Mouse (Mus musculus) layer of hippocampus, postnatal 14 days (tissue): ENCODE measurements at regions not wholly inside any gene's neighbourhood (a gene's known extent, or its start where the extent isn't known, plus 50 kb on each side); places are given as distances from the start of the nearest gene placed in this dataset.

Experiments
- DNase-seq, 2 experiments: peaks; one replicate each; pipeline ENCODE4 v3.0.0; 2021 to 2022; ENCODE audit warnings: low spot score in 2 of 2, mixed read lengths in 1 of 2

DNA sequence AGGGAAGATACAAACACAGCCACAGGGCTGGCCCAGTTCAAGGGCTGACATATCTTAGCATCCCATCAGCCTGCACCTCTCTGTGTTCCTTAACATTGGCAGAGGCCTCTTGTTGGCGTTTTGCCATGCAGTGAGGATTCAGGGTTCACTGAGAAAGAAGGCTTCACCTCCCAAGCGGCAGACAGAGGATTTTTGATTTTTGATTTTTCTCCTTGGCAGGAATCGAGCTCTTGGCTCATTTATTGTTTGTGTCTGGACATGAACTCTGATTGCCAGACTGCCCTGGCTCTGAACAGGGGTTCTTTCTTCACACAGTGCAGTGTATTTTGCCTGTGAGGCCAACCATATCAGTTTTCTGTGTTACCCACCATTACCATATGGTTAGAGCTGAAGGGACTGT is 259.9 kb upstream of the Dcn start:
- peak in 1 of 2 experiments; percentile 52 for DNase-seq

GRCm38 (mm10) chr10:97220431-97220830 is 259.0 kb upstream of the Dcn start:
- DNase-seq = no peak

DNA sequence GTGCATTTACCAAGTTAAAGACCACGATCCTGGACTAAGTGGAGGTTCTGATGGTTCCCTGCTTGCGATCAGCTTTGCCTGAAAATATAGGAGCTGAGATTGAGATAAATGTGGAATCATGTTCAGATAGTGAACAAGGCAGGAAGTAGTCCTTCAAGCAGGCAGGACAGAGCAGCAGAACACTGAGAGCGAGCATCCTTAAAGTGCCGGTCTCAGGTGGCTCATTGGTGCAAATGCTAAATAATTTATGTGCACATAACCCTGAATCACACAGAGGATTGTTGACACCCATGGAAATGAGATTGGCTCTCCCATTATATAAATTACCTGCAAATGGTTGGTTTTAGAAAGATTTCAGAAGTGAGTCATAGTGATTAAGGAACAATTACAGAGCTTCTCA is 243.8 kb upstream of the Dcn start:
- no peak for DNase-seq

- no peak for DNase-seq
These were observed 237.9 kb upstream of the Dcn start for GRCm38 (mm10) chr10:97241476-97241875.

- DNase-seq = no peak
These were observed 233.7 kb upstream of the Dcn start for GRCm38 (mm10) chr10:97245674-97246073.

DNA sequence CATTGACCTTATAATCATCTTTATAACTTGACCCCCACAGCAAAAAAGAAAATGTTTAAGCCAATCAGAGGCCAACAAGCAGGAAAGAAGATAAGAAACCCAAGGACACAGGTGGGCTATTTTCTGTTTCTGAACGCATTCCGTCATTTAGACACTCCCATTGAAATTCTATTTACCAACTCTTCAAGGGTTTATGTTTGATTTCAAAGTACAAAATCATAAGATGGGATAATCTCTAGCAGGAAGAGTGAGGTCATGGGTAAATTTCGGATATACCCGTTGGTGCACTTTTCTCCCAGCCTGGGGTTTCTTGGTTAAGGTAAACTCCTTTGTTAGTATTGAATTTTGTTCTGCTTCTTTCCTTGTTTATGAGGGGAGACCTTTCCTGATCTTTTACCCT is 230.9 kb upstream of the Dcn start:
- no peak for DNase-seq

GRCm38 (mm10) chr10:97249760-97250159 is 229.6 kb upstream of the Dcn start:
- no peak for DNase-seq

DNA sequence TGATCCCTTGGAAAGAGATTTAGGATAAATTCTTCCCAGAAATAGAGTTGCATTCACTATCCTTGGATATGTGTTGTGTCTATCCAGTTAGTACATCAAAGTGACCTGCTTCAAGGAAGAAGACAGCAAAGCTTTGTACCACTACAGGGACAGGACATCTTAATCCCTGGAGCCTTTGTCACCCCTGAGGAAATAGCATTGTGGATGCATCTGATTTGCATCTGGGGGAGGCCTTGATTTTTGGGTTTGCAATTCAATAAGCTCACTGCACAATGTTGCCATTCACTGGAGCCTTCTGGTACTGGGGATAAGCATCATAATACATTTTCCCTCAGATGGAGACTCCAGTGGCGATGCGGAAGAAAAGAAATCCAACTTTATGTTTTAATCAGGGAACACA is 229.2 kb upstream of the Dcn start:
- no peak for DNase-seq

DNA sequence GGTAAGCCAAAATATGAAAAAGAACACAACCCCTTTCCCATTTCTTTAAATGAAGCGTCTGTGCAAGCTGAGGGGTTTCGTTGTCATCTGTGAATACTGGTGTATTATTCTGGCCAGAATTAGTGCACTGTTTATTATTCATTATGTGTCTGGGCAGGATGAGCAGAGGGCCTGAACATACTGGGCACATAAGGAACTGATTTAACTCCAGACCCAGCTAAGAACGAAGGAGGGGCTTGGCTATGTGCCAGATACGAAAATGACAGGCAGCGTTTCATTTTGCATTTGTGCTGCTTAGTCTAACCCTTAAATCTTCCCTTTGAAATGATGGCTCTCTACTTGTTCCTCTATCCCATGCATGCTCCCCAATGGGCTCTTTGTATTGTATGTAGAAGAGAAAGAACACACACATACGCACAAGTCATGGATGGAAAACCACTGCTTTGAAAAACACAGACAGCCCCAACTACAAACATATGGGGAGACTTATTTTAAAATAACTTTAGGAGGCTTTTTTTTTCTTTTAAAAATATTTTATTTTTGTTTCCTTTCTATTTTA is 213.4 kb upstream of the Dcn start:
- DNase-seq = peak; percentile 17 to 46

GRCm38 (mm10) chr10:97282416-97282815 is 197.0 kb upstream of the Dcn start:
- no peak for DNase-seq

GRCm38 (mm10) chr10:97282841-97283496 is 196.4 kb upstream of the Dcn start:
- peak in 1 of 2 experiments; percentile 27 for DNase-seq

GRCm38 (mm10) chr10:97304791-97305355 is 174.5 kb upstream of the Dcn start:
- DNase-seq = no peak

DNA sequence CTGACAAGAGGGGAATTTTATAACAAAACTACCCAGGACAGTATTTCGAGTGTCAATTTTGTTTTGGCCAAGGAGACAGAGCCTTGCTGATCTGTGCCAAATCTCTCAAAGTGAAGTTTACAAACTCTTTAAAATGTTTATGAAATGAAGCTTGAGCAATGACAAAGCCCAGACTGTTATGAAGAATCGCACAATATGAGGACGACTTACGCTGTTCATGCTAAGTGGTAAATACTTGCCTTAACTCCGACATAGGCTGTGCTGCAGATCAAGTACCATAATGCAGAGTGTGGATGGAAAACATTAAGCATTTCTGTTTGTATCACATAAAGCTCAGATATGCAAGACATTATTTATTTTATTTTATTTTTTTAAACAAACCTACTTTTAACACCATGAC is 169.8 kb upstream of the Dcn start:
- no peak for DNase-seq

- DNase-seq = peak in 1 of 2 experiments; percentile 10
These were observed 166.9 kb upstream of the Dcn start for GRCm38 (mm10) chr10:97312509-97312908.

GRCm38 (mm10) chr10:97312978-97313377 is 166.4 kb upstream of the Dcn start:
- DNase-seq = peak; percentile 93 to 96

DNA sequence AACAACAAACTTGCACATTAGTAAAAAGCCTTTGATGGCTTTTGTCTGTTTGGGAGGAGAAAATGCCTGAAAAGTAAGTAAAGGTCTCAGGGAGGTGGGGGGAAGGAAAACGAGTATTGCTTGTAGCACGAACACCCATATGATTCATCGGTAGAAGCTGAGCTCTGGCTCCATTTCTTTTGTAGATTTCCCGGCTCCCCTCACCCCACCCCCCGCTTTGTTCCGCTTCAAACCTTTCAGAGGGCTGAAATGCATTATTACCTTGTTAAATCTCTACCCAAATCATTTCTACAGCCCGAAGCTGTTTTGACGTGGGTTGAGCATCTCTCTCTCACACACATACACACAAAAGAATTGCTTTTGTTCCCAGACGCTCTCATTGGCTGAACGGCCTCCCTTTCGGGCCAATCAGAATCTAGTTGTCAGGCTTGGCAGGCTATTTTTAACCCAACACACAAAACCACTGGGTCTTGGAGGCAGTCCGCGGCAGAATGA is 166.0 kb upstream of the Dcn start:
- DNase-seq = peak; percentile 88 to 97

DNA sequence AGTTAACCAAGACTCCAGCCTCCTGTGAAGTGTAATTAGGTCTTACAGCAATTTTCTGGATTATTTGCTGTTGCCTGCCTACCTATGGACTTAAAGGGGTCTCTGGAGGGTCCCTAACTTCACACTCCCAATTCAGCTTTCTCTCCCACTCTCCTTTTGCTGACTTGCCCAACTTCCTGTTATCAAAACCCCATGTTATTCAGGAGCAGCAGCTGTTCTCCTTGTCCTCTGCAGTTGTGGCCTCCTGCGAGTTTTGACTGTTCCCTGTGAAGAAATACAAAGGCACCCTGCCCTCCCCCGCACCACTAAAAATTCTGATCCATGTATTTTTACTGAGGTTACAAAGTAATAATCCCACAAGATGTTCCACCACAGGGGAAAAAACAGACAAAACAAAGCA is 146.8 kb upstream of the Dcn start:
- DNase-seq = no peak

- no peak for DNase-seq
These were observed 145.4 kb upstream of the Dcn start for GRCm38 (mm10) chr10:97334044-97334443.

GRCm38 (mm10) chr10:97334606-97335150 is 144.7 kb upstream of the Dcn start:
- DNase-seq = no peak

GRCm38 (mm10) chr10:97338033-97338692 is 141.2 kb upstream of the Dcn start:
- no peak for DNase-seq

DNA sequence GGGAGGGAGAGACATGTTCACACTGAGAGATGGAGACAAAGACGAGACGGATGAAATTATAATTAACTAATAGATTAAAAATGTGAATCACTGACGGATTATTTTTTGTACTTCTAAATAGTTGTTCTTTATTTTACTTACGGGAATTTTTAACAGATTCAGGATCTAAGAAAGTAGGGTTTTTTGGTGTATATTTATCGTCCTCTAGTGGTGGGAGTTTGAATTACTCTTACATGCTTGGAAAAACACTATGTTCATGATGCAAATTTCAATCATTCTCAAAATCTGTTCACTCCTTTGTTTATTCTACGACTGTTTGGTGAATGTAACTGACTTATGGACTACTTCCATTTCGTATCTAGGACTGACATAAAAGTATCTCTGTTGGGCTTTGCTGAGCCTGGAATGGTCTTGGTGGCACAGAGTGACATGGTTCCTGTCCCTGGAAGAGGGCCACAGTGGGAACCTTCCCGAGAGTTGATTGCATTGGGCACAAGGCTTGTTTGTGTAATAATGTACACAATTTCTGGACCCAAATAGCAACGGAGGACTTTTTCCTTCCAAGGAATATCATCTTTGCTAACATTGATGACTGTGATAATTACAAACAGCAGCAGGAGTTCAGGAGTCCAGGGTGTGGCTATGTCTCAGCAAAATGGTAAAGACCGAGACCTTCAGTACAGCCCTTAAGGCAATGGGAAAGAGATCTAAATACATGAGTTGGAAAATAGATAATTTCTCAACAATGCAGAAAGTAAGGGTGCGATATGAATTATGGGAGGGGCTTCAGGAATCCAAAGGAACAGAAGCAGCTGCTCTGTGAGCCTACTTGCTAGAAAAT is 139.3 kb upstream of the Dcn start:
- peak in 1 of 2 experiments; percentile 58 for DNase-seq
